ENCODE assay signal across 30 mouse cellular contexts in genomic region chr1:127366111-127366510, GRCm38 (mm10).
DNase-seq lines count a peak whose midpoint lies in the region; ATAC-seq and TF ChIP-seq lines count a peak whose summit lies in the region.
"Had no signal": no experiment of that assay in that cellular context is flagged by ENCODE, and none has a peak within 500 bp of the region (broad histone marks: within the 10 kb centered on the region; RNA-seq: fewer than 3 reads in every experiment).

No protein-coding gene starts in this region.

- no peak overlapping the region for H3K4me2 ChIP-seq in hindbrain, embryonic 11.5 days (replicated peaks; ENCODE audit: low read depth, low read length)
- H3K4me2 ChIP-seq in kidney, embryonic 15.5 days, result no peak overlapping the region
- H3K4me2 ChIP-seq in lung, postnatal 0 days (replicated peaks; ENCODE audit: low read depth, low read length), result no peak overlapping the region
- no peak overlapping the region for H3K4me2 ChIP-seq in intestine, embryonic 16.5 days (ENCODE audit: low read depth, low read length)
- H3K4me2 ChIP-seq: embryonic facial prominence, embryonic 12.5 days; forebrain, embryonic 15.5 days; heart, embryonic 13.5 days; hindbrain, embryonic 13.5 days; limb, embryonic 12.5 days; liver, embryonic 15.5 days; neural tube, embryonic 12.5 days had no signal

- no peaks in the 10 kb centered on the region for H3K27me3 ChIP-seq in hindbrain, embryonic 10.5 days (ENCODE audit: insufficient read depth, poor library complexity, severe bottlenecking)
- no peaks in the 10 kb centered on the region for H3K27me3 ChIP-seq in hindbrain, embryonic 11.5 days (ENCODE audit: control insufficient read depth, insufficient read depth, low read length)
- H3K27me3 ChIP-seq in kidney, embryonic 15.5 days, result no peaks in the 10 kb centered on the region
- no peaks in the 10 kb centered on the region for H3K27me3 ChIP-seq in lung, postnatal 0 days (replicated peaks; ENCODE audit: insufficient read depth, low read length)
- no peaks in the 10 kb centered on the region for H3K27me3 ChIP-seq in intestine, embryonic 16.5 days (replicated peaks; ENCODE audit: control insufficient read depth, insufficient read depth, low read length)
- H3K27me3 ChIP-seq: embryonic facial prominence, embryonic 12.5 days; forebrain, embryonic 15.5 days; heart, embryonic 13.5 days; hindbrain, embryonic 13.5 days; limb, embryonic 12.5 days; liver, embryonic 15.5 days; neural tube, embryonic 12.5 days had no signal

- TF ChIP-seq CTCF in lung, postnatal 0 days (IDR thresholded peaks at IDR 0.05), result no peak

- no peak for TF ChIP-seq EP300 in lung, postnatal 0 days (IDR thresholded peaks at IDR 0.05)

- H3K9me3 ChIP-seq in hindbrain, embryonic 10.5 days, result no peaks in the 10 kb centered on the region
- no peaks in the 10 kb centered on the region for H3K9me3 ChIP-seq in hindbrain, embryonic 11.5 days (ENCODE audit: control insufficient read depth, low read length)
- no peaks in the 10 kb centered on the region for H3K9me3 ChIP-seq in kidney, embryonic 15.5 days (replicated peaks)
- H3K9me3 ChIP-seq in lung, postnatal 0 days (ENCODE audit: low read length), result no peaks in the 10 kb centered on the region
- no peaks in the 10 kb centered on the region for H3K9me3 ChIP-seq in intestine, embryonic 16.5 days (ENCODE audit: control insufficient read depth, low read length)
- H3K9me3 ChIP-seq: embryonic facial prominence, embryonic 12.5 days; forebrain, embryonic 15.5 days; heart, embryonic 13.5 days; hindbrain, embryonic 13.5 days; limb, embryonic 12.5 days; liver, embryonic 15.5 days; neural tube, embryonic 12.5 days had no signal

- peaks cover 54% of the 10 kb centered on the region for H3K36me3 ChIP-seq in hindbrain, embryonic 10.5 days
- no peaks in the 10 kb centered on the region for H3K36me3 ChIP-seq in hindbrain, embryonic 11.5 days (ENCODE audit: control insufficient read depth, insufficient read depth, low read length)
- H3K36me3 ChIP-seq in kidney, embryonic 15.5 days, result peaks cover 45% of the 10 kb centered on the region
- H3K36me3 ChIP-seq in lung, postnatal 0 days (ENCODE audit: insufficient read depth, low read length), result no peaks in the 10 kb centered on the region
- H3K36me3 ChIP-seq in intestine, embryonic 16.5 days (ENCODE audit: control insufficient read depth, insufficient read depth, low read length), result 0 out of 2 replicates have a peak, but pooled peaks cover 3% of the 10 kb centered on the region
- H3K36me3 ChIP-seq: liver, embryonic 15.5 days had no signal

- peaks cover 9% of the 10 kb centered on the region for H3K4me1 ChIP-seq in hindbrain, embryonic 10.5 days (replicated peaks)
- H3K4me1 ChIP-seq in hindbrain, embryonic 11.5 days (replicated peaks; ENCODE audit: control insufficient read depth, insufficient read depth, low read length), result no peaks in the 10 kb centered on the region
- H3K4me1 ChIP-seq in kidney, embryonic 15.5 days, result peaks cover 7% of the 10 kb centered on the region; the same call in 1 of the 2 replicates
- no peaks in the 10 kb centered on the region for H3K4me1 ChIP-seq in lung, postnatal 0 days (ENCODE audit: insufficient read depth, low read depth, low read length)
- no peaks in the 10 kb centered on the region for H3K4me1 ChIP-seq in intestine, embryonic 16.5 days (ENCODE audit: control insufficient read depth, insufficient read depth, low read length)
- H3K4me1 ChIP-seq: embryonic facial prominence, embryonic 12.5 days; forebrain, embryonic 15.5 days; hindbrain, embryonic 13.5 days; limb, embryonic 12.5 days; liver, embryonic 15.5 days; neural tube, embryonic 12.5 days had no signal

- H3K9ac ChIP-seq in hindbrain, embryonic 11.5 days (ENCODE audit: low read depth, low read length), result no peak overlapping the region
- no peak overlapping the region for H3K9ac ChIP-seq in kidney, embryonic 15.5 days
- H3K9ac ChIP-seq in lung, postnatal 0 days (replicated peaks; ENCODE audit: low read depth), result no peak overlapping the region
- no peak overlapping the region for H3K9ac ChIP-seq in intestine, embryonic 16.5 days (ENCODE audit: low read depth, low read length)
- H3K9ac ChIP-seq: embryonic facial prominence, embryonic 12.5 days; forebrain, embryonic 15.5 days; heart, embryonic 13.5 days; hindbrain, embryonic 13.5 days; limb, embryonic 12.5 days; liver, embryonic 15.5 days; neural tube, embryonic 12.5 days had no signal

- 59% methylated on average over 10 of the region's 10 CpGs for WGBS in hindbrain, embryonic 10.5 days
- WGBS in hindbrain, embryonic 11.5 days, result 68% methylated on average over 10 of the region's 10 CpGs
- WGBS in kidney, embryonic 15.5 days, result 53% methylated on average over 10 of the region's 10 CpGs
- WGBS in lung, postnatal 0 days, result 54% methylated on average over 10 of the region's 10 CpGs
- WGBS in intestine, embryonic 16.5 days, result 71% methylated on average over 10 of the region's 10 CpGs

- no peak for ATAC-seq in hindbrain, embryonic 11.5 days (ENCODE audit: low FRiP score)
- ATAC-seq in kidney, embryonic 15.5 days (replicated peaks; ENCODE audit: low FRiP score), result peak; percentile 73; the same call in 1 of the 2 replicates
- peak; percentile 66 for ATAC-seq in lung, postnatal 0 days
- peak; percentile 65 for ATAC-seq in intestine, embryonic 16.5 days
- ATAC-seq: CD4-positive, CD25-positive, alpha-beta regulatory T cell, adult 4 months; forebrain, embryonic 15.5 days; inflammation-experienced regulatory T-cells, adult 6 months; midbrain, embryonic 16.5 days had no signal

- peak overlapping the region; percentile 67 for H3K27ac ChIP-seq in hindbrain, embryonic 10.5 days
- H3K27ac ChIP-seq in hindbrain, embryonic 11.5 days (ENCODE audit: low read depth, low read length), result no peak overlapping the region
- H3K27ac ChIP-seq in kidney, embryonic 15.5 days, result no peak overlapping the region
- H3K27ac ChIP-seq in lung, postnatal 0 days (ENCODE audit: low read length), result no peak overlapping the region
- no peak overlapping the region for H3K27ac ChIP-seq in intestine, embryonic 16.5 days (ENCODE audit: low read length)
- H3K27ac ChIP-seq: embryonic facial prominence, embryonic 12.5 days; forebrain, embryonic 15.5 days; gastrocnemius, adult 2 months; heart, embryonic 13.5 days; hindbrain, embryonic 13.5 days; limb, embryonic 12.5 days; liver, embryonic 15.5 days; neural tube, embryonic 12.5 days; stomach, postnatal 0 days had no signal

- no peak for DNase-seq in hindbrain, embryonic 10.5 days (ENCODE audit: low spot score)
- DNase-seq in hindbrain, embryonic 11.5 days (ENCODE audit: low spot score), result no peak
- DNase-seq in kidney, adult 9 months, result no peak
- no peak for DNase-seq in lung, postnatal 0 days (ENCODE audit: low spot score)
- DNase-seq in lung, postnatal 4 days, result no peak
- DNase-seq: adrenal gland, postnatal 25 days; cerebellum, adult 11-12 months; cerebellum, adult 9-11 months; embryo, embryonic 11 days; gastrocnemius, adult 2 months; gastrocnemius, postnatal 36 days; heart, adult 18-20 months; heart, postnatal 10 days; kidney, postnatal 14 days; right cerebral cortex, postnatal 4 days; thymus, adult 18-20 months; thymus, postnatal 36 days had no signal

- H3K4me3 ChIP-seq in hindbrain, embryonic 10.5 days, result no peak overlapping the region
- H3K4me3 ChIP-seq in hindbrain, embryonic 11.5 days (ENCODE audit: low read depth, low read length), result no peak overlapping the region
- no peak overlapping the region for H3K4me3 ChIP-seq in kidney, embryonic 15.5 days (replicated peaks)
- H3K4me3 ChIP-seq in lung, postnatal 0 days (ENCODE audit: low read depth, low read length), result no peak overlapping the region
- H3K4me3 ChIP-seq in intestine, embryonic 16.5 days (ENCODE audit: low read length), result no peak overlapping the region
- H3K4me3 ChIP-seq: embryonic facial prominence, embryonic 12.5 days; forebrain, embryonic 15.5 days; gastrocnemius, adult 2 months; heart, embryonic 13.5 days; hindbrain, embryonic 13.5 days; limb, embryonic 12.5 days; liver, embryonic 15.5 days; neural tube, embryonic 12.5 days had no signal
